Mouse (Mus musculus) E14TG2a.4 (cell line): ENCODE results near the gene Platr25.
"Not testable (repeated sequence)": the region's sequence is repeated elsewhere in the genome, so short reads cannot be mapped to it uniquely, and the experiment has no call there.

Experiments used
- H3K27me3 ChIP-seq: 2 replicates; pipeline ENCODE4 v1.6.1; 2014; ENCODE audit warnings: low read length, control low read depth; ENCODE audit not compliant: insufficient read depth
- H3K36me3 ChIP-seq: 2 replicates; pipeline ENCODE4 v1.6.1; 2014; ENCODE audit warnings: low read length, control low read depth; ENCODE audit not compliant: insufficient read depth
- H3K4me1 ChIP-seq: replicated peaks from 2 replicates; pipeline ENCODE4 v1.6.1; 2014; ENCODE audit warnings: low read depth, low read length, control low read depth
- H3K4me3 ChIP-seq: replicated peaks from 2 replicates; pipeline ENCODE4 v1.5.1; 2014; ENCODE audit warnings: mild to moderate bottlenecking, low read length
- H3K9me3 ChIP-seq: 2 replicates; pipeline ENCODE4 v1.6.1; 2014; ENCODE audit warnings: low read length, control low read depth
- CTCF ChIP-seq: conservative IDR thresholded peaks from 2 replicates; pipeline ENCODE4 v1.5.1; 2014; ENCODE audit warnings: low read length
- NANOG ChIP-seq: IDR thresholded peaks from 2 replicates; pipeline ENCODE4 v1.6.1; 2014; ENCODE audit warnings: borderline replicate concordance, low read length, mixed read lengths
- POU5F1 ChIP-seq: IDR thresholded peaks from 2 replicates; pipeline ENCODE4 v1.6.1; 2014; ENCODE audit warnings: low read length, borderline replicate concordance

The Platr25 gene

DNA sequence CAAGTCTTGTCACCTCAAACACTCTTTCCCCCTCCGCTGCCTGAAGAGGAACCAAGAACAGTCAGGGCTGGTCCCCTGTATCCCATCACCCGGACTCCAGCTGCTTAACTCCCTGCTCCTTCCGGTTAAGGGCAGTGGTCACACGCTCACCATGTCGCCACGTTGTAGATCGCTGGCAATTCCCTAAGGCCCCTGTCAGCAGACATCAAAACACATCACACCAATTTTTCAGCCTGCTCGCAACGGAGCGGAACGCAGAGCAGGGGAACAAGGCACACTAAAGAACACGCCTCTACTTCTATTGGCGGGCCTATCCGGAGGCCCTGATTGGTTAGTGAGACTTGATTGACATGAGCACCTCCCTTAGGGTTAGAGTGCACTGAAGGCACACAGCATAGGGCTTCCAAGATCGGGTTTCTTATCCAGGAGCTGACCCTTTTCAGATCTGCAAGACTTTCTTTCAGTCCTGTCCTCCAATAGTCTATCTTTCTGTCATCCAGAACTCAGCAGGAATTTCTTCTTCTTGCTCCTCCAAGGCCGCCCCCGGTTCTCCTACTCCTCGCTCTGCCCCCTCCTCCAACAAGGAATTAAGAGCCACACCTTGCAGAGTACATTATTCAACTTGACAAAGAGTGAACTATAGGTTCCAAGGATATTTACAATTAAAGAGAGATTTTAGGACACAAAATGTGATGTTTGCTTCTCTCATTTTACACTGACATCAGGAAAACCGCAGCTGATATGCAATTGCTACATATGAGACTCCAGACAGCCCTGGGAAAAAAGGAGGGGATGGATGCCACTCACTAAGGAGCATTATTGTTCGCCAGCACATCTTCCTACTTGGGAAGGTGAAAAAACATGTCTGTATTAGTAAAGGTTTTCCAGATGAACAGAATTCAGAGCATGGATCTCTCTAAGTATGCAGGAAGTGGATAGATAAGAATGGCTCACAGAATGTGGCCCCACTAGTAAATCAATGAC, at the start of gene Platr25:
Gene Platr25, minus strand, starts transcription at position 278 of the 984 bp plus-strand sequence.
- not testable (repeated sequence) for H3K27me3 ChIP-seq, H3K9me3 ChIP-seq, H3K36me3 ChIP-seq
- peaks cover 13% of the 10 kb centered on the region for H3K4me1 ChIP-seq
- H3K4me3 ChIP-seq = peak within 1 kb of the TSS; percentile 83

GRCm38 (mm10) chr13:62807981-62808380, 47.5 kb upstream of the Platr25 start:
- not testable (repeated sequence) for H3K4me3 ChIP-seq, H3K9me3 ChIP-seq, H3K36me3 ChIP-seq, H3K4me1 ChIP-seq
- H3K27me3 ChIP-seq = peaks cover 11% of the 10 kb centered on the region; the same call in 1 of the 2 replicates

- H3K36me3 ChIP-seq, H3K27me3 ChIP-seq, H3K4me1 ChIP-seq, H3K9me3 ChIP-seq: not testable (repeated sequence)
- peak overlapping the region; percentile 84 for H3K4me3 ChIP-seq
Observed at GRCm38 (mm10) chr13:62786135-62786493, 25.6 kb upstream of the Platr25 start.

DNA sequence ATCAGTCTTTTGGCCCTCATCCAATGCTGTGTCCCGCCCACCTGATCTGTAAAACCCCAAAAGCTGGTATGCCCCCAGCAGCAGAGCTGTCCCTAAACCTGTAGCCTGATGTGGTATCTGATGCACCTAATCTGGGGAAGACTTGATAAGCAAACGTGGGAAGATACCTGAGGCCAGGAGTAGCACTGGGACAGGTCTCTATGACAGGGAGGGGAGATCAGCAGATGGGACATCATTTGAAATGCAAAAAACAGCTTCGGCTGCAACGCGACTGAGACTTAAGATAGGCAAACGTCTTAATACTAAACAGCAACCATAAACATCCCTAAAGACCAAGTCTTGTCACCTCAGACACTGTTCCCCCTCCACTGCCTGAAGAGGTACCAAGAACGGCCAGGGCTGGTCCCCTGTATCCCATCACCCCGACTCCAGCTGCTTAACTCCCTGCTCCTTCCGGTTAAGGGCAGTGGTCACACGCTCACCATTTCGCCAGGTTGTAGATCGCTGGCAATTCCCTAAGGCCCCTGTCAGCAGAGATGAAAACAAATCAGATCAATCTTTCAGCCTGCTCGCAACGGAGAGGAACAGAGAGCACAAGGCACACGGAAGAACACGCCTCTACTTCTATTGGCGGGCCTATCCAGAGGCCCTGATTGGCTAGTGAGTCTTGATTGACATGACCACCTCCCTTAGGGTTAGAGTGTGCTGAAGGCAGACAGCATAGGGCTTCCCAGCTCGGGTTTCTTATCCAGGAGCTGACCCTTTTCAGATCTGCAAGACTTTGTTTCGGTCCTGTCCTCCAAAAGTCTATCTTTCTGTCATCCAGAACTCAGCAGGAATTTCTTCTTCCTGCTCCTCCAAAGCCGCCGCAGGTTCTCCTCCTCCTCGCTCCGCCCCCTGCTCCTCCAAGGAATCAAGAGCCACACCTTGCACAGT, 25.0 kb upstream of the Platr25 start, which contains the start of gene Gm5141:
Gene Gm5141, minus strand, starts transcription at position 610 of the 936 bp plus-strand sequence.
- peak within 1 kb of the TSS; percentile 84 for H3K4me3 ChIP-seq
- H3K36me3 ChIP-seq, H3K27me3 ChIP-seq, H3K4me1 ChIP-seq, H3K9me3 ChIP-seq: not testable (repeated sequence)

DNA sequence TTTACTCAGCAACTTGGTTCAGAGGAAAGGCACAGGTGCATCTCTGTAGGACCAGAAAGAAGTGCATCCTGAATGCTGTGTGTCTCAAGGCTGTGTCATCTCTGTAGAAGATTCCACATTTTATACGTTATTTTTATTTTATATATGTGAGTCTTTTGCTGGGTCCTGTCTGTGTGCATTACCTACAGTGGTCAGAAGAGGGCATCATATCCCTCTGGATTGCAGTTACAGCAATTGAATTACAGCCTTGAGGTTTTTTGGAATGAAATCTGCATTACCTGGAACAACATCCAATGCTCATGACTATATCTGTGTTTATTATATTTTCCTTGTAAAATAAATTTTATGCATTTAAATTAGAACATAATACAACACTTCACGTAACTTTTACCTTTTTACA, 3.3 kb upstream of the Platr25 start:
- not testable (repeated sequence) for H3K9me3 ChIP-seq, H3K27me3 ChIP-seq, H3K36me3 ChIP-seq, H3K4me3 ChIP-seq
- peak; percentile 61 for TF ChIP-seq CTCF
- peaks cover 13% of the 10 kb centered on the region for H3K4me1 ChIP-seq

DNA sequence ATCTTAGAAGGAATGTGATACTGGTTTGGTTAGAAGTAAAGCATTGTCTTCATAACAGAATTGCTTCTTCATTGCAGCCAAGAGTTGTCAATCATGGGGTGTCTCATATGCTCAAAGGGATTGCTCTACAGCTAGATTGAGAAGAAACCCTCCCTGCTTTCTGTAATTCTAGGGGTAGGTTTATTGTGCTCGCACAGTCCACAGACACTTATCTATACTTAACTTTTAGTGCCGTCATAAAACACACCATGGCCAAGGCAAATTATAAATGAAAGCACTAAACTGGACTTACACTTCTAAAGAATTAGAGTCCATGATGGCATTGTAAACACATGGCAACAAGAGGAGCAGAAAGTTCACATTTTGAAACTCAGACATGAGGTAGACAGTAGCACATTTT, 27.2 kb downstream of the Platr25 start:
- H3K9me3 ChIP-seq = no peaks in the 10 kb centered on the region
- no peak overlapping the region for H3K4me3 ChIP-seq
- TF ChIP-seq CTCF (no peak), NANOG (no peak), POU5F1 (no peak)
- no peaks in the 10 kb centered on the region for H3K36me3 ChIP-seq
- peaks cover 3% of the 10 kb centered on the region; the same call in 1 of the 2 replicates for H3K4me1 ChIP-seq
- H3K27me3 ChIP-seq = no peaks in the 10 kb centered on the region

DNA sequence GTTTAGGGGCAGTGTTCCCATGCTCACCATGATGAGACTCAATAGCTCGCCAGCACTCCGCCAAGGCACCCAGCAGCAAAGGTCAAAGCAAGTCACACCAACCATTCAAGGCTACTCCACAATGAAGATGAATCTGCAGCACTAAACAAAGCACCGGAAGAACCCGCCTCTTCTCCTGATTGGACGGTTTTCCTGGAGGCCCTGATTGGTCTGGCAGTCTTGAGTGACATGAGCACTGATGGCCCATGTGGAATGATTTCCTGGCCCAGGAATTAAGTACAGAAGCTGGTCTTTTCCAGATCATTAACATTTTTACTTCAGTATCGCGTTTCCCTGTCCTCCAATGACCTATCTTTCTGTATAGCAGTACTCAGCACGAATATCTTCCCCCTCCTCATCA, 47.9 kb downstream of the Platr25 start:
- not testable (repeated sequence) for H3K27me3 ChIP-seq

DNA sequence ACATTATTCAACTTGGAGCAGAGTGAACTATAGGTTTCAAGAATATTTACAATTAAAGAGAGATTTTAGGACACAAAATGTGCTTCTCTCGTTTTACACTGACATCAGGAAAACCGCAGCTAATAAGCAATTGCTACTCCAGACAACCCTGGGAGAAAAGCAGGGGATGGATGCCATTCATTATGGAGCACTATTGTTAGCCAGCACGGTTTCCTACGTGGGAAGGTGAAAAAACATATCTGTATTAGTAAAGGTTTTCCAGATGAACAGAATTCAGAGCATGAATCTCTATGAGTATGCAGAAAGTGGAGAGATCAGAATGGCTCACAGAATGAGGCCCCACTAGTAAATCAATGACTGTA, 75.2 kb downstream of the Platr25 start:
- H3K4me3 ChIP-seq = peak overlapping the region; percentile 79
- H3K4me1 ChIP-seq = peaks cover 23% of the 10 kb centered on the region
- H3K36me3 ChIP-seq, H3K27me3 ChIP-seq: not testable (repeated sequence)
- H3K9me3 ChIP-seq = peaks cover 16% of the 10 kb centered on the region

More for the DNA sequence above, 47.9 kb downstream of the Platr25 start:
- H3K36me3 ChIP-seq, H3K4me1 ChIP-seq, H3K9me3 ChIP-seq: not testable (repeated sequence)
- peak overlapping the region; percentile 62 for H3K4me3 ChIP-seq

DNA sequence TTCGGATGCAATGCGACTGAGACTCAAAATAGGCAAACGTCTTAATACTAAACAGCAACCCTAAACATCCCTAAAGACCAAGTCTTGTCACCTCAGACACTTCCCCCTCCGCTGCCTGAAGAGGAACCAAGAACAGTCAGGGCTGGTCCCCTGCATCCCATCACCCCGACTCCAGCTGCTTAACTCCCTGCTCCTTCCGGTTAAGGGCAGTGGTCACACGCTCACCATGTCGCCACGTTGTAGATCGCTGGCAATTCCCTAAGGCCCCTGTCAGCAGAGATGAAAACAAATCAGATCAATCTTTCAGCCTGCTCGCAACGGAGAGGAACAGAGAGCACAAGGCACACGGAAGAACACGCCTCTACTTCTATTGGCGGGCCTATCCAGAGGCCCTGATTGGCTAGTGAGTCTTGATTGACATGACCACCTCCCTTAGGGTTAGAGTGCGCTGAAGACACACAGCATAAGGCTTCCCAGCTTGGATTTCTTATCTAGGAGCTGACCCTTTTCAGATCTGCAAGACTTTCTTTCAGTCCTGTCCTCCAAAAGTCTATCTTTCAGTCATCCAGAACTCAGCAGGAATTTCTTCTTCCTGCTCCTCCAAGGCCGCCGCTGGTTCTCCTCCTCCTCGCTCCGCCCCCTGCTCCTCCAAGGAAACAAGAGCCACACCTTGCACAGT, 75.8 kb downstream of the Platr25 start:
- H3K27me3 ChIP-seq = not testable (repeated sequence)
- H3K4me3 ChIP-seq = peak overlapping the region; percentile 79

More for the DNA sequence above, 75.8 kb downstream of the Platr25 start:
- Histone ChIP-seq H3K4me1 (peaks cover 23% of the 10 kb centered on the region), H3K9me3 (peaks cover 21% of the 10 kb centered on the region)
- not testable (repeated sequence) for H3K36me3 ChIP-seq
